Mouse (Mus musculus) embryonic facial prominence, embryonic 15.5 days (tissue): Measurements from ENCODE around the gene Tbc1d16. TPM values are rescaled to one million over a fixed set of nuclear protein-coding genes. Genes with fewer than 3 reads are reported as not detected.

Source experiments
- ATAC-seq: fragments of 200-750 bp; cut with Nextera tagmentation; 2 replicates; pipeline ENCODE4 v1.8.0; 2017; ENCODE audit warnings: low read depth, moderate TSS enrichment; ENCODE audit not compliant: insufficient number of reproducible peaks, low FRiP score, low TSS enrichment
- H3K27ac ChIP-seq: fragments of 300-500 bp; sonication (generic); replicated peaks from 2 replicates; pipeline ENCODE4 v1.5.1; 2015; ENCODE audit warnings: mild to moderate bottlenecking, inconsistent platforms
- H3K27me3 ChIP-seq: fragments of 300-500 bp; sonication (generic); 2 replicates; pipeline ENCODE4 v1.6.1; 2015; ENCODE audit warnings: inconsistent platforms
- H3K36me3 ChIP-seq: fragments of 300-500 bp; sonication (generic); 2 replicates; pipeline ENCODE4 v1.6.1; 2015; ENCODE audit warnings: mild to moderate bottlenecking, inconsistent platforms
- H3K4me1 ChIP-seq: fragments of 300-500 bp; sonication (generic); 2 replicates; pipeline ENCODE4 v1.6.1; 2015; ENCODE audit warnings: inconsistent platforms
- H3K4me2 ChIP-seq: fragments of 300-500 bp; sonication (generic); replicated peaks from 2 replicates; pipeline ENCODE4 v1.6.1; 2015; ENCODE audit warnings: mild to moderate bottlenecking, inconsistent platforms
- H3K4me3 ChIP-seq: fragments of 300-500 bp; sonication (generic); replicated peaks from 2 replicates; pipeline ENCODE4 v1.5.1; 2015; ENCODE audit warnings: mild to moderate bottlenecking, inconsistent platforms
- H3K9ac ChIP-seq: fragments of 300-500 bp; sonication (generic); 2 replicates; pipeline ENCODE4 v1.6.1; 2015; ENCODE audit warnings: inconsistent platforms
- H3K9me3 ChIP-seq: fragments of 300-500 bp; sonication (generic); replicated peaks from 2 replicates; pipeline ENCODE4 v1.6.1; 2016; ENCODE audit warnings: inconsistent platforms
- WGBS: fragments of 180-500 bp; shearing (Covaris S2); methylation state at CpG from one replicate; pipeline ENCODE4 v1.1.7; 2015; 5-methylcytosine and 5-hydroxymethylcytosine counted together
- polyA plus RNA-seq: library from polyadenylated mRNA; unstranded; fragments of >200 nt; fragmentation: Nextera tagmentation; extraction: Ambion mirVana; gene quantifications from 2 replicates; pipeline ENCODE4 v1.2.1, GENCODE M21; 2015

Tbc1d16 gene
- polyA plus RNA-seq, 1 experiment from 2014 or later: 15.3 TPM

DNA sequence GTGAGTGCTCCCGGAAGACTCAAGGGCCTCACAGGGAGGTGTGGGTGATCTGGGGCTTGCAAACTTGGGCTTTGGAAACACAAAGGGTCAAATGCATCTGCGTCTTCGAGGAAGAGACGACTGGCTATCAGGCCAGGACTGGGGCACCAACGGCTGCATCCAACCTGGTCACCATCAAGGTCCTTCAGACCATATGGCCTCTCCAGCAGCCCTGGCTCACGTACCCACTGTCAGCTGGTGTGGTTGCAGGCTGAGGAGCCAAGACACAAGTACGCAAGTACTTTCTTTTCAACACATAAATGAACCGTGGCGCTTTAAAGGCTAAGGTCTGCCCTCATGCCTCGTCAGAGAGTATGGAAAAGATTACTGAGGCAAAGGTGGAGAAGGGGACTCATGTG lies 40.5 kb downstream of the Tbc1d16 start:
- 50% methylated on average over 10 of the region's 10 CpGs for WGBS
- Histone ChIP-seq H3K36me3 (no peaks in the 10 kb centered on the region), H3K27me3 (no peaks in the 10 kb centered on the region), H3K4me2 (no peak overlapping the region), H3K4me3 (no peak overlapping the region), H3K4me1 (peaks cover 53% of the 10 kb centered on the region), H3K9me3 (no peaks in the 10 kb centered on the region), H3K27ac (peak overlapping the region; percentile 77), H3K9ac (no peak overlapping the region)
- ATAC-seq: no peak

DNA sequence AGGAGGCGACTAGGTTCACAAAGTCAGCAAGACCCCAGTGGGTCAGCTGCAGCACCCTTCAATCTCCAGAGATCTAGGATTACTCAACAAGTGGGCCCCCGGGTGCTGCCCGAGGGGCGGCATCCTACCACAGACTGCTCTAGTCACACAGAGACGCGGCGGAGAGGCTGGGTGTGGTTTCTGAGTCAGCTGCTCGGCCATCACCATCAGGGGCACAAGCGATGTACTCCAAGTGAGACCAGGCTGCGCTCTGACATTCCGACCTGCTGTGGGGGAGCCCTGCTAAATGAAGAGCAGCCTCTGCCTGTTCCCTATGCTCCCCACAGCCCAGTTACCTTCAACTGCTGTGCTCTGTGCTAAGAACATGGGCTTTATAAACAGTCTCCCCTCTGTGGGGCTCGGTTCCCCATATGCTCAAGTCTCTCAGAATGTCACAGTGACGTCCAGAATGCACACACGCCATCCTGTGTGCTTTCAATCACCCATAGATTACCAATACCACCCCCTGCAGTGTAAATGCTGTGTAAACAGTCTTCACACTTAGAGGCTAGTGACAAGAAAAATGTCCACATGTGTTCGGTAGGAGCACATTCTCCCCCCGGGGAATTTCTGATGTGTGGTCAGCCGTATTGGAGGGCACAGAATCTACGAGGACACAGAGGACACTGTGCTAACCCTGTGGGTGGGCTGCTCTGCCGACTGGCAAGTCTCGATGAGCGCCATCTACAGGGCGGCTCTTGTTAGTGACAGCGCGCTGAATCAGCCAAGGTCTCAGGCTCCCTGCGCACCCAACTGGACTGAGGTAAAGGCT lies 41.1 kb downstream of the Tbc1d16 start:
- no peaks in the 10 kb centered on the region for H3K36me3 ChIP-seq
- ATAC-seq: 0 out of 2 replicates have a peak, but pooled peaks have one; percentile 8
- H3K27me3 ChIP-seq: no peaks in the 10 kb centered on the region
- peaks cover 51% of the 10 kb centered on the region for H3K4me1 ChIP-seq
- H3K9me3 ChIP-seq: no peaks in the 10 kb centered on the region
- H3K4me2 ChIP-seq: no peak overlapping the region
- no peak overlapping the region for H3K9ac ChIP-seq
- WGBS: 35% methylated on average over 25 of the region's 25 CpGs
- H3K27ac ChIP-seq: peak overlapping the region; percentile 77; the same call in 1 of the 2 replicates
- H3K4me3 ChIP-seq: no peak overlapping the region

DNA sequence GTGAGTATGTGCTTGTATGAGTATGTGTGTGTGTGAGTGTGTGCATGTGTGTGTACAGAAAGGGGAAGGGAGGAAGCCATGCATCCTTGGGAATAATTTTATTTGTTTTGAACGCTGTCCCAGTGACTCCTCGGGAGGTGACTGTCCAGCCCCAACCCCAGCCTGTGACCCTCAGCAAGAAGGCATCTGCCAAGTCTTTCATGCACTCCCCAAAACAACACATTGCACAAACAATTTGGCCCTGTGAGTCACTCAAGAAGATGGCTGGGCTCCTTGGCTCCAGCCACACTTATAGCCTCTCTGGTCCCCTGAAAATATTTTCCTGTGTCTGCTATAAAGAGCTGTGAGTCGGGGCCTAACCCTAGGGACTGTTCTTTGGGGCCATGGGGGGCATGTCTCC lies 41.9 kb downstream of the Tbc1d16 start:
- peaks cover 51% of the 10 kb centered on the region for H3K4me1 ChIP-seq
- H3K4me3 ChIP-seq: no peak overlapping the region
- no peaks in the 10 kb centered on the region for H3K36me3 ChIP-seq
- no peaks in the 10 kb centered on the region for H3K27me3 ChIP-seq
- H3K9ac ChIP-seq: no peak overlapping the region
- no peak overlapping the region for H3K4me2 ChIP-seq
- ATAC-seq: no peak
- no peaks in the 10 kb centered on the region for H3K9me3 ChIP-seq
- H3K27ac ChIP-seq: no peak overlapping the region
- WGBS: 72% methylated on average over 3 of the region's 3 CpGs

DNA sequence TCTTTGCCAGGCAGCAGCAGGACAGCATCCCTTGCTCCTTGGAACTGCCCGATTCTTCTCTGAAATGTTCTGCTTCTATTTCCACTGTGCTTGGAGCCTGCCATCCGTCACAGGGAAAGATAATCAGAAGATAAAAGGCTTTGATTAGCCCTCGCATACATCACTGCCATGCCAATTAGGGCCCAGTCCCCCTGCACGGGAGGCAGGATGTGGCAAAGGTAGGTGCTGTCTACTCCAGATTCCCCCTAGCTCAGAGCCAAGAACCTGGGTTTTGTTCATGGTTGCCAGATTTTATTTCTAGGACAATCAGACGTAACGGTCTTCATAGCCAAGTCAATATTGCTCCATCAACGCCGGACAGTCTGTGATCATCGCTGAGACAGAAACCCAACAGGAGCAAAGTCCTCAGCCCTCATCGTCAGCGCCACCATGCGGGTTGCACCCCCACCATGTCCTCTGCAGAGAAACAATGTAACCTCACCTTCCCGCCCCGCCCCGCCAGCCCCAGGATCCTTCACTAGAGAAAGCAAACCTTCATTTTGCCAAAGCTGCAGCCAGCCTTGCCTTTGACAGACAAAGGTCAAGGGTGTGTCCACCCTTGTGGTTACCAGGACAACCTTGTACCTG lies 44.5 kb downstream of the Tbc1d16 start:
- no peak overlapping the region for H3K27ac ChIP-seq
- no peaks in the 10 kb centered on the region for H3K36me3 ChIP-seq
- WGBS: 72% methylated on average over 15 of the region's 15 CpGs
- H3K27me3 ChIP-seq: no peaks in the 10 kb centered on the region
- no peak overlapping the region for H3K4me3 ChIP-seq
- no peaks in the 10 kb centered on the region for H3K9me3 ChIP-seq
- H3K4me1 ChIP-seq: peaks cover 27% of the 10 kb centered on the region
- ATAC-seq: no peak
- no peak overlapping the region for H3K4me2 ChIP-seq
- no peak overlapping the region for H3K9ac ChIP-seq

DNA sequence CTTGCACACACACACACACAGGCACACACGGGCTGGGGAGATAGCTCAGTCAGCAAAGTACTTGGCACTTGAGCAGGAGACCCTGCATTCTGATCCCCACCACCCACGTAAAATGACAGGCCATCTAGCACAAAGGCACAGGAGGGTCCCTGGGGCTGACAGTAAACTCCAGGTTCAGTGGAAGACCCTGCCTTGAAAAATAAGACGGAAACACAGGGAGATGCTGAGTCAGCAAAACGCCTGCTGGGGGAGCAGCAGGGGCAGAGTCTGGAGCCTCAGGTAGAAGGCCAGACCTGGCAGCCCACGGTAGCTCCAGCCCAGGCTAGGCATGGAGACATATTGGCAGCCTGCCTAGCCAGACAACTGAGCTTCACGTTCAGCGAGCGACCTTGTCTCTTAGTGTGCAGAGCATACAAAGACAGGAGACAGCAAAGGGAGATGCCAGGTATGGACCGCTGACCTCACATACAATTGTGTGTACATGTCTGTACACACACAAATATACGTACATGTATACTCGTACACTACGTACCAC lies 46.4 kb downstream of the Tbc1d16 start:
- Histone ChIP-seq H3K9ac (no peak overlapping the region), H3K36me3 (no peaks in the 10 kb centered on the region), H3K9me3 (no peaks in the 10 kb centered on the region), H3K27ac (no peak overlapping the region), H3K4me2 (no peak overlapping the region), H3K4me1 (peaks cover 23% of the 10 kb centered on the region), H3K4me3 (no peak overlapping the region), H3K27me3 (no peaks in the 10 kb centered on the region)
- ATAC-seq: no peak
- WGBS: 76% methylated on average over 12 of the region's 12 CpGs

DNA sequence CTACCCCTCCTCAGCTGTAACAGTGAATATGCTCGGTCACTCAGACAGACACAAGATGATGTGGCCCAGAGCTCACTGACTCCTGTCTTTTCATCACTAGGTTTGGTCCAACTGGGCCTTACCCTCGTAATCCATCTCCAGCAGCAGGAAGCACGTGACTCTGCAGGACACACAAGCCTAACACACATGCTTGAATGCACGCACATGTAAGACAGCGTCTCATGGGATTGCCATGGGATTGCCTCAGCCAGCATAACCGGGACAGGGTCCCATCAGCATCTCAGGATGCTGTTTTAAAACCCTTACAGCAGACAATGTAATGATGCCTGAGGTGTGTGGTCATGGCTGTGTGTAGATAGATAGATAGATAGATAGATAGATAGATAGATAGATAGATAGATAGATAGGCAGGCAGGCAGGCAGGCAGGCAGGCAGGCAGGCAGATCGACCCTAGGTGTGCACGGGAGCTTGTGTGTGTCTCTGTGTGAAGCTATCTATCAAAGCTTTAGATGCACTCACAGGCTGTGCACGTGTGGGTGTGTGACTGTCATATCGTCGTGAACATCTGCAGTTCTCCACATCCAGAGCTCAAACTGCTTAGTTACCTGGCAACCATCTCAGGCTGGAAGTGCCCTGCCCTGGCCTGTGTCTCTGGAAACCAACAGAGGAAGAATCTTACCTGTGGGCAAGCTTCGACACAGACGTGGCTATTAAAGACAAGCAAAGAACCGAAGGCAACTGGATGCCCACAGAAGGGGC lies 47.3 kb downstream of the Tbc1d16 start:
- no peak overlapping the region for H3K4me3 ChIP-seq
- H3K27me3 ChIP-seq: no peaks in the 10 kb centered on the region
- no peak overlapping the region for H3K9ac ChIP-seq
- no peaks in the 10 kb centered on the region for H3K9me3 ChIP-seq
- no peak overlapping the region for H3K4me2 ChIP-seq
- peaks cover 17% of the 10 kb centered on the region for H3K4me1 ChIP-seq
- 78% methylated on average over 14 of the region's 14 CpGs for WGBS
- no peaks in the 10 kb centered on the region for H3K36me3 ChIP-seq
- ATAC-seq: no peak
- H3K27ac ChIP-seq: no peak overlapping the region

DNA sequence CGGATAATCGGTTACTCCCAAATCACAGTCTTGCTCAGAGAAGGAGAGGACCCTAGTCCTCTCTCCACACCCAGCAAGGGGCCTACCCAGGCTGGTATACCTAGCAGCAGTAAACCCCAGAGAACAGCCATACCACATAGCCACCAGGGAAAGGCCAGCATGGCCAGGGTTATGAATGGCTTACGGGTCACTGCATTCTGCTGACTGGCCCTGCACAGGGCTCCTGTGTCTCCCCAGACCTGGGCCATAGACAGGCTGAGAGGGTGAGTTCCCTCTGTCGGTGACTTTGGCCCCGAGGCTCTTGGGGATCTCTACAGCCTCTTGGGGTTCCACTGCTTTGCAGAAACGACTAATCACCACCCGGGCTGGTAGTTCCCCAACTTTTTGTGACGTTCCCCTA lies 50.0 kb downstream of the Tbc1d16 start:
- no peak for ATAC-seq
- Histone ChIP-seq H3K4me1 (peaks cover 15% of the 10 kb centered on the region; the same call in 1 of the 2 replicates), H3K36me3 (no peaks in the 10 kb centered on the region), H3K4me3 (no peak overlapping the region), H3K9ac (no peak overlapping the region), H3K9me3 (no peaks in the 10 kb centered on the region), H3K4me2 (no peak overlapping the region), H3K27ac (no peak overlapping the region), H3K27me3 (no peaks in the 10 kb centered on the region)
- WGBS: 58% methylated on average over 8 of the region's 8 CpGs

DNA sequence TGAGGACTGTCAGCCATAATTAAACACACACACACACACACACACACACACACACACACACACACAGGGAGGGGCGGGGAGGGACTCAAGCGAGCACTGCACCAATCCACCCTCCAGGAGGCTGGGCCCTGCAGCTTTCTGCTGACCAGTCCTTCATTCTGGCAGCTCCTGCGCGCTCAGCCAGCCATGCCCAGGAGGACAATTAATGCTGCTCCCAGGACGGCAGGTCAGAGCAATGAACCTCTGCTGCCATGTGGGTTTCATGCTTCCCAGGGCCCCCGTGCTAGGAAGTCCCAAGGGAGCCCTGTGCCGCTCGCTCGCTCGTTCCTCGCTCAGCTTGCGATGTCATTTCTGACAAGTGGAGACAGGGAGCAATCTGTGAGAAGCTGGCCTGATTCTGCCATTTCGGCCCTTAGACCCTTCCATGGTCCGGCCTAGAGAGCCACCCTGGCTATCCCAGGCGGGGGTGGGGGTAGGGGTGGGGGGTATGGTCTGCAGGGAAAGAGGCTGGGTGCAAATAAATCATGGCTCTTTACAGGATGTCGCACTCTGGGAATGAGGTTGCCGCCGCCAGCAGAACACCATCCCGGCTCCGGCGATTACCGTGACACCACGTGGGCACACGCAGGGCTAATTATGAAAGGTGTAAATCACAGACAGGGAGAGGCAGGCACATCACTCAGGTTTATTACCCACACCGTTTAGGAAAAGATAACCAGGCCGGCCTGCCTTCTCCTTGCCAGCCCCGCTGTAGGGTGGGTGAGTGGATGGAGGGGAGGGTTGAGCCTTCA lies 51.7 kb downstream of the Tbc1d16 start:
- Histone ChIP-seq H3K36me3 (no peaks in the 10 kb centered on the region), H3K9me3 (no peaks in the 10 kb centered on the region), H3K4me2 (no peak overlapping the region), H3K4me3 (no peak overlapping the region), H3K9ac (no peak overlapping the region), H3K27ac (no peak overlapping the region), H3K4me1 (peaks cover 15% of the 10 kb centered on the region; the same call in 1 of the 2 replicates), H3K27me3 (no peaks in the 10 kb centered on the region)
- WGBS: 72% methylated on average over 27 of the region's 27 CpGs
- no peak for ATAC-seq

DNA sequence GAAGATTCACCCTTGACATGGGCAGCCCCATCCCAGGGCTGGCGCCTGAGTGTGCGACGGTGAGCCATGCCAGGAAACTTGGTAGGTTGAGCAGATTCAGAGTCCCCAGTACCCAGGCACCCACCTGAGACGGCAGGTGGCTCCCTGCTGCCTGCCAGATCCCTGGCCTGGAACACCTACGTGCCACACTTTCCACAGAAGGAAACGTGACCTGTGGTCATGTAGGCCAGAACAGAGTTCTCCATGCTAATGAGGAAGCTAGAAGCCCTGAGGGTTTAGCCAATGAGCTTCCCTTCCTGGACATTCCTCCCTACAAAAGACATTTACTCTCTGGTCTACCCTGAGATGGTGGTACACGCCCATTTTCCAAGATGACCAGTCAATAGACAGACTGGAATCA lies 56.7 kb downstream of the Tbc1d16 start:
- Histone ChIP-seq H3K4me1 (no peaks in the 10 kb centered on the region), H3K27ac (no peak overlapping the region), H3K4me3 (no peak overlapping the region), H3K4me2 (no peak overlapping the region), H3K9me3 (no peaks in the 10 kb centered on the region), H3K27me3 (no peaks in the 10 kb centered on the region), H3K36me3 (no peaks in the 10 kb centered on the region), H3K9ac (no peak overlapping the region)
- 85% methylated on average over 7 of the region's 7 CpGs for WGBS
- no peak for ATAC-seq

DNA sequence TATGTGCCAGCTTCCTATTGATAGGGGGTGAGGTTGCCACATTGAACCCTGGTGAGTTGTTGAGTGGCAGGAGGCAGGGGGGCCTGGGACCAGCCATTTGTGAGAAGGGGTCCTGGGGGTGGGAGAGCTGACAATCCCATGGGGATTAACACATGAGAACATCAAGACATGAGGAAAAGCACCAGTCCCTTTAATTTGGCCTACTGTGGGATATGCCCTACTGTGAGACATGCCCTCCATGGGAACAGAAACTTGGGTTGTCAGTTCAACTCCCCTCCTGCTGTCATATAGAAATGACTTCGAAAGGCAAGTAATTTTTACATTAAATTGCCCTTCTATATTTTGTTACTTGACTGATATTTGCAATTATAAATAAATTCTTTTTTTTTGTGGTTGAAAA lies 59.4 kb downstream of the Tbc1d16 start:
- no peaks in the 10 kb centered on the region for H3K4me1 ChIP-seq
- H3K27ac ChIP-seq: no peak overlapping the region
- no peak overlapping the region for H3K4me2 ChIP-seq
- H3K9me3 ChIP-seq: no peaks in the 10 kb centered on the region
- WGBS: 92% methylated on average over 1 of the region's 1 CpGs
- no peaks in the 10 kb centered on the region for H3K36me3 ChIP-seq
- ATAC-seq: no peak
- H3K4me3 ChIP-seq: no peak overlapping the region
- no peaks in the 10 kb centered on the region for H3K27me3 ChIP-seq
- no peak overlapping the region for H3K9ac ChIP-seq
